Mouse (Mus musculus): ENCODE measurements around the gene Slc12a6. TPM values are rescaled to one million over a fixed set of nuclear protein-coding genes. Genes with fewer than 3 reads are reported as not detected.

The Slc12a6 gene
- total and polyA plus RNA-seq, 2 experiments from 2014 or later: 14.1 to 69.7 TPM

DNA sequence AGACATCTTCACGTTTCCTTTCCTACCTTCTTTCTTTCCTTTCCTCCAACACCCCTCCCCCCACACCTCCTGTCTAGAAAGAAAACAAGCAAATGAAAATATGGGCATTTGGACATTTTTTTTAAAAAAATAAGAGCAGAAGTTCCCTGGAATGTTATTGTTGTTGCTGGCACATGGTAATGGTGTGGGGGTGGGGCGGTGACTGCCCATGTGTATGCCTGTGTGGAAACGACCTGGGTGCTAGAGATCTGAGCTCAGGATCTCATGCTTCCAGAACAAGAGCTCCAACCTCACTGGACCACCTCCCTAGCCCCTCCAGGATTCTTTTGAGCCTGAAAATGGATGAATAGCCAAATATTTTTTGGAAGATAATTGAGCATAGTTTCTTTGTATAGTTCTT lies 75.5 kb downstream of the Slc12a6 start:
- no peaks in the 10 kb centered on the region for H3K27me3 ChIP-seq (ENCODE audit: insufficient read depth, low read length)
- no peak overlapping the region for H3K4me2 ChIP-seq (ENCODE audit: low read depth, low read length, poor library complexity, severe bottlenecking)
- no peak for TF ChIP-seq CTCF (IDR thresholded peaks at IDR 0.05)
- no peak for ATAC-seq (ENCODE audit: low FRiP score)
- H3K27ac ChIP-seq (ENCODE audit: low read depth, low read length): no peak overlapping the region
- no peaks in the 10 kb centered on the region for H3K4me1 ChIP-seq (ENCODE audit: insufficient read depth, low read length)
- 71% methylated on average over 3 of the region's 3 CpGs for WGBS
- H3K4me3 ChIP-seq (ENCODE audit: low read depth, low read length): no peak overlapping the region
- peaks cover 35% of the 10 kb centered on the region for H3K36me3 ChIP-seq (ENCODE audit: insufficient read depth, low read length)
- no peak overlapping the region for H3K9ac ChIP-seq (replicated peaks; ENCODE audit: low read length, poor library complexity, severe bottlenecking)
- no peaks in the 10 kb centered on the region for H3K9me3 ChIP-seq (ENCODE audit: low read length)
- no peak for DNase-seq (ENCODE audit: low spot score)

DNA sequence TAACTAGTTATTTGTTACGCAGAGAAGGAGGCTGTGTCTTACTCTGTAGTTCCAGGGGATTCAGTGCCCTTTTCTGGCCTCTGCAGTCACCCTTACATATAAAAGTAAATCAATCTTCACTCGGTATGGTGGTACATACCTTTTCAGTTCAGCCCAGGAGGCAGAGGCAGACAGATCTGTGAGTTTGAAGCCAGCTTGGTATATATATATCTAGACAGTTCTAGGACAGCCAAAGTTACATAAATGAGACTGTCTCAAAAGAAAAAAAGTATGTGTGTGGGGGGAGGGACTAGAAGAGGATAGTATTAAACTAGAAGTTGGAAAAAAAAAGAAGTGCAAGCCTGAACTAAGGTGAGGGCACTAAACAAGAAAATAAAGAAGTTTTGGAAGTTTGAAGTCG lies 82.6 kb downstream of the Slc12a6 start:
- no peak for TF ChIP-seq CTCF (IDR thresholded peaks at IDR 0.05)
- DNase-seq (ENCODE audit: low spot score) (no peak), ATAC-seq (ENCODE audit: low FRiP score) (no peak)
- H3K27ac ChIP-seq (ENCODE audit: low read depth, low read length): no peak overlapping the region
- no peak overlapping the region for H3K4me3 ChIP-seq (ENCODE audit: low read depth, low read length)
- no peak overlapping the region for H3K9ac ChIP-seq (replicated peaks; ENCODE audit: low read length, poor library complexity, severe bottlenecking)
- H3K4me2 ChIP-seq (ENCODE audit: low read depth, low read length, poor library complexity, severe bottlenecking): no peak overlapping the region
- H3K36me3 ChIP-seq (ENCODE audit: insufficient read depth, low read length): peaks cover 49% of the 10 kb centered on the region
- H3K27me3 ChIP-seq (ENCODE audit: insufficient read depth, low read length): no peaks in the 10 kb centered on the region
- no peaks in the 10 kb centered on the region for H3K4me1 ChIP-seq (ENCODE audit: insufficient read depth, low read length)
- no peaks in the 10 kb centered on the region for H3K9me3 ChIP-seq (ENCODE audit: low read length)
- WGBS: 97% methylated on average over 3 of the region's 3 CpGs

DNA sequence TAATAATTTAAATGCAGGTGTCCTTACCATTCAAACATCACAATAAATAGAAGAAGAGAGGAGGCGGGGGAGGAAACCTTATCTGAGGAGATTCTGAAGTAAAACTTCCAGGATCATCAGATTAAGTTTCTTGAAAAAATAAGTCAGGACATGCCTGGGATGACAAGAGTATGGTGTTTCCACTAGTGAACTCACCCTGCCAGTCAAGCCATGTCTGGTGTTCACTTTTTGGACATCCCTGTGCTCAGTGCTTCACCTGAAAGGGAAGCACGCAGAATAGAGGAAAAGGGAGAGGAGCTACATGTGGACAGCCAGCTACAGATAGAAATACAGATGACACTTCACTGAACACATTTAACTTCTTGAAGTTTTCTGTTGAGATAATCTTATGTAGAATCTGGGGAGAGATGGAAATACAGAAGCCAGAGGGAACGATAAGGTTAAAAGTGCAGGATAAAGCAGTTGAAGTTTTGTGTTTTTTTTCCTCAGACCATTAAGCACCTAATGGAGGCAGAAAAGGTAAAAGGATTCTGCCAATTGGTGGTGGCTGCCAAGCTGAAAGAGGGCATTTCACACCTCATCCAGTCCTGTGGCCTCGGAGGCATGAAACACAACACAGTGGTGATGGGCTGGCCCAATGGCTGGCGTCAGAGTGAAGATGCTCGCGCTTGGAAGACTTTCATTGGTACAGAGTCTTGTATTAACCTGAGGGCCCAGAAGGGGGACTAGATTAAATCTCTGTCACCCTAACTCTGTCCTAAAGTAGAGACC lies 88.2 kb downstream of the Slc12a6 start:
- no peak for DNase-seq (ENCODE audit: low spot score)
- Histone ChIP-seq H3K4me2 (ENCODE audit: low read depth, low read length, poor library complexity, severe bottlenecking) (no peak overlapping the region), H3K9ac (replicated peaks; ENCODE audit: low read length, poor library complexity, severe bottlenecking) (no peak overlapping the region), H3K4me1 (ENCODE audit: insufficient read depth, low read length) (no peaks in the 10 kb centered on the region), H3K4me3 (ENCODE audit: low read depth, low read length) (no peak overlapping the region), H3K9me3 (ENCODE audit: low read length) (no peaks in the 10 kb centered on the region), H3K36me3 (ENCODE audit: insufficient read depth, low read length) (peaks cover 58% of the 10 kb centered on the region), H3K27ac (ENCODE audit: low read depth, low read length) (no peak overlapping the region), H3K27me3 (ENCODE audit: insufficient read depth, low read length) (no peaks in the 10 kb centered on the region)
- TF ChIP-seq CTCF (IDR thresholded peaks at IDR 0.05): no peak
- ATAC-seq (ENCODE audit: low FRiP score): no peak
- WGBS: 92% methylated on average over 7 of the region's 7 CpGs

DNA sequence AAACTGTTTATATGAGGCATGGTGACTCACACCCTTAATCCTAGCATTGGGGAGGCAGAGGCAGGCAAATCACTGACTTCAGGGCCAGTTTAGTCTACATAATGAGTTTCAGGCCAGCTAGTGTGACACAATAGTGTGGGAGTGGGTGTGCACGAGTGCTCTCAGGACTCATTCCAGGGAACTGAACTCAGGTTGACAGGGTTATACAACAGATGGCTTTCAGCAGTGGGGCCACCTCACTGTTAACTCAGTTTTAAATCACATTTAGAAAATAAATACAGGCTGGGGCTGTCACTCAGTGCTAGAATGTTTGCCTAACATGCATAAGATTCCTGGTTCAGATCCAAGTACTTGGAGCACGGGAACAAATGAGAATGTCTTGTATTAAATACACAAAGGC lies 94.0 kb downstream of the Slc12a6 start:
- peaks cover 71% of the 10 kb centered on the region for H3K36me3 ChIP-seq (ENCODE audit: insufficient read depth, low read length)
- H3K4me1 ChIP-seq (ENCODE audit: insufficient read depth, low read length): no peaks in the 10 kb centered on the region
- H3K9me3 ChIP-seq (ENCODE audit: low read length): no peaks in the 10 kb centered on the region
- no peak overlapping the region for H3K4me3 ChIP-seq (ENCODE audit: low read depth, low read length)
- no peaks in the 10 kb centered on the region for H3K27me3 ChIP-seq (ENCODE audit: insufficient read depth, low read length)
- 77% methylated on average over 2 of the region's 2 CpGs for WGBS
- ATAC-seq (ENCODE audit: low FRiP score) (no peak), DNase-seq (ENCODE audit: low spot score) (no peak)
- H3K4me2 ChIP-seq (ENCODE audit: low read depth, low read length, poor library complexity, severe bottlenecking): no peak overlapping the region
- TF ChIP-seq CTCF (IDR thresholded peaks at IDR 0.05): no peak
- no peak overlapping the region for H3K9ac ChIP-seq (replicated peaks; ENCODE audit: low read length, poor library complexity, severe bottlenecking)
- no peak overlapping the region for H3K27ac ChIP-seq (ENCODE audit: low read depth, low read length)

DNA sequence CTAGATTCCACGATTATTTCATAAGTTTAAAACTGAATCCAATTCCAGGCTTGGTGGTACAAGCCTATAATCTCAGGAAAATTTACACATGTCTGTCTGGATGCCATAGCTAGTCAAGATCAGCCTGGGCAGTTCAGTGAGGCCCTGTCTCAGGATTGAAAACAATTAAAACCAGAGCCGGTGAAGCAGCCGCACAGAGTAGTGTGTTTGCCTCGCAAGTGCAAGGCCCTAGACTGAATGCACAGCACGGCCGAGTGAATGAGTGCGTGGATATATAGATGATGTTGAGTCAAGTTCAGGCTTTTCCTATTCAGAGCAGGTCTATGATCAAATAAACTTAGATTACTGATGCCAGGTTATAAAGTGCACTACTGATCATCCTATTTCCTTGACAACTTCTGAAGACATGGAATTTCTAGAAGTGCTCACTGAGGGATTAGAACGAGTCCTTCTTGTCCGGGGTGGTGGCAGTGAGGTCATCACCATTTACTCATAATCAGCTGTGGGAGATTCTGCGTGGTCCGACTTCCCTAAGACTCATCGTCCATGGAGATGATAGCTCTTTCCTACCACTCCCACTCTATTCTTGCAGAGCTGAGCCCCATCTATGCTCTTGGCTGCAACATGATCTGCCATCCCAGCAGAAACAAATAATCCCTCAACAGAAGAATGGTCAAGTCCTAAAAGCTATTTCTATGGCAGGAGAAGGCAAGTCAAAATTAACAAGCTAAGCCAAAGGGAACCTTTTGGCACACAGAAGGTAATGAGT lies 94.6 kb downstream of the Slc12a6 start:
- no peak for ATAC-seq (ENCODE audit: low FRiP score)
- WGBS: 92% methylated on average over 12 of the region's 12 CpGs
- TF ChIP-seq CTCF (IDR thresholded peaks at IDR 0.05): no peak
- Histone ChIP-seq H3K9ac (replicated peaks; ENCODE audit: low read length, poor library complexity, severe bottlenecking) (no peak overlapping the region), H3K4me1 (ENCODE audit: insufficient read depth, low read length) (no peaks in the 10 kb centered on the region), H3K27me3 (ENCODE audit: insufficient read depth, low read length) (no peaks in the 10 kb centered on the region), H3K4me3 (ENCODE audit: low read depth, low read length) (no peak overlapping the region), H3K4me2 (ENCODE audit: low read depth, low read length, poor library complexity, severe bottlenecking) (no peak overlapping the region), H3K27ac (ENCODE audit: low read depth, low read length) (no peak overlapping the region), H3K36me3 (ENCODE audit: insufficient read depth, low read length) (peaks cover 67% of the 10 kb centered on the region), H3K9me3 (ENCODE audit: low read length) (no peaks in the 10 kb centered on the region)
- no peak for DNase-seq (ENCODE audit: low spot score)

DNA sequence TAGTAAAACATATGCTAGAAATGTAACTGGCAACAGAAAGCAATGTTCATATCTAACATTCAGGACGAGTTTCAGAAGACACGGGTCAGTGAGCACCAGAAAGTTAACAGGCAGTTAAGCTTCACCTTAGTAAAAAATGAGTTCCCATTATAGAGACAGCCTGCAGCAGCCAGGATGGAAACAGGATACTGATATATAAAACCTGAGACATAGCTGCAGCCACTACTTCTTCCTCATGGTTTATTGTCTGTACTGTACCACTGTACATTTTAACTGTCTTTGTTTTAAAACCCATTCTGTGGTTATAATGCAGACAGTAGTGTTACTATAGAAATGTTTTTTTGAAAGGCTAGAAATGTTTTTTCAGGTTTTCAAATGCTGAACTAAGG lies 95.2 kb downstream of the Slc12a6 start:
- no peak for TF ChIP-seq CTCF (IDR thresholded peaks at IDR 0.05)
- DNase-seq (ENCODE audit: low spot score): no peak
- ATAC-seq (ENCODE audit: low FRiP score): no peak
- 84% methylated on average over 2 of the region's 2 CpGs for WGBS
- Histone ChIP-seq H3K27me3 (ENCODE audit: insufficient read depth, low read length) (no peaks in the 10 kb centered on the region), H3K4me2 (ENCODE audit: low read depth, low read length, poor library complexity, severe bottlenecking) (no peak overlapping the region), H3K36me3 (ENCODE audit: insufficient read depth, low read length) (peaks cover 66% of the 10 kb centered on the region), H3K4me1 (ENCODE audit: insufficient read depth, low read length) (no peaks in the 10 kb centered on the region), H3K9ac (replicated peaks; ENCODE audit: low read length, poor library complexity, severe bottlenecking) (no peak overlapping the region), H3K4me3 (ENCODE audit: low read depth, low read length) (no peak overlapping the region), H3K27ac (ENCODE audit: low read depth, low read length) (no peak overlapping the region), H3K9me3 (ENCODE audit: low read length) (no peaks in the 10 kb centered on the region)
